Mouse (Mus musculus) embryonic fibroblast, embryonic 13.5 days (primary cell): Measurements from ENCODE around the gene Dennd4c.

Experiments used
- CTCF ChIP-seq: IDR thresholded peaks from 2 replicates; pipeline ENCODE4 v1.5.1; 2011; ENCODE audit warnings: mild to moderate bottlenecking, control low read depth, low read length, moderate library complexity, borderline replicate concordance; ENCODE audit not compliant: insufficient read depth
- POLR2A ChIP-seq: IDR thresholded peaks from 2 replicates; pipeline ENCODE4 v1.6.1; 2011; ENCODE audit warnings: low read depth, mild to moderate bottlenecking, control low read depth, low read length, moderate library complexity

- no peak for TF ChIP-seq POLR2A
- TF ChIP-seq CTCF: no peak
These were observed 49.0 kb upstream of the Dennd4c start for GRCm38 (mm10) chr4:86699161-86699865.
